Mouse (Mus musculus): ENCODE measurements around the gene Exoc4. TPM values are rescaled to one million over a fixed set of nuclear protein-coding genes. Genes with fewer than 3 reads are reported as not detected.

Gene Exoc4
- total RNA-seq, 2 experiments from 2014 or later = 83.9 to 90.8 TPM

DNA sequence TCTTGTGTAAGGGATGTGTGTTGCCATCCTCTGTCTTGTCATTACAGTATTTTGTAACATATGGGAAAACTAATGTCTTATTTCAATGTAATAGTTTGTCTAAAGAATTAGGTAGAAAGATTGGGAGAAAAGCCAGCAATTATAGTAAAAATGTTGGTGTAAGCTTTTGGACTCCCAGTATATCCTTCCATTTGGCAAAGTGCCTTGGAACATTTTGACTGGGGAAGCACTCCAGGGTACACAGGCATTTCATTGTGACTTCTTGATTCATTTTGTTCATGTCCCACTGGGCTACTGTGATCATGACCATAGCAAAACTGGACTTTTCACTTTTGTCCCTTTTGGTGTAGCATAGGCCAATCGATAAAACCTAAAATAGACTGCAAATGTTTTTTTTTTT lies 61.6 kb downstream of the Exoc4 start:
- no peak for DNase-seq

DNA sequence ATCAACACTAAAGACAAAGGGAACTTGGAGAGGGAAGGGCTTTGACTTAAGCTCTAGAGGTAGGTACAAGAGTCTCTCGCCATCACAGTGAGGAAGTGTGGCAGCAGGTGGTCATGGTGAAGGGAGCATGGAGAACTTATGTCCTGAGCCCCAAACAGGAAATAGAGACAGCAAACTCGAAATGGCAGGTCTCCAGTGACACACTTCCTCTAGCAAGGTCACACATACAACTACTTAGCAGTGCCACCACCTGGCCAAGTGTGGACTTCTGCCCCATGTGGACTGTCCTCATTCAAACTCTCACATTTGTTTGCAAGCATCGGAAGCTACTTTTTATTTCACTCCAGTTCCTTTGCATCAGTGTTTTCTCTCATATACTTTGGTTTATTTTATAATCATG lies 74.0 kb downstream of the Exoc4 start:
- no peak for DNase-seq

DNA sequence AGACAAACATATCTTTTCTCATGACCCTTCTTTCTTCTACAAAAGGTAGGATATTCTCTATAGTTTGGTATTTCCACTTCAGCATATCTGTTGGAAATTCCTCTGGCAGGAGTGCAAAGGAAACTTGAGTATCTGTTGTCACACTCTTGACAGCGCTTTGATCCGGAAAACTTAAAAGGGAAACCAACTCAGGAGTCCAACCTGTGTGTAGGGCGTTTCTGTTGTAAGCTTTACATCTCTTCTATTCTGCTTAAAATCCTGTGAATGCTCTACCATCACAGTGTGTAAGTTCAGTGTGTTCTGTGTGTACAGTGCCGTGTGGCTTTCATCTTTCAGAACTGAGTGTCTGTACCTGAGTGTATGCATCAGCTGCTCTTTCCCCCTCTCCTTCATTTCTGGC lies 74.5 kb downstream of the Exoc4 start:
- DNase-seq = no peak

DNA sequence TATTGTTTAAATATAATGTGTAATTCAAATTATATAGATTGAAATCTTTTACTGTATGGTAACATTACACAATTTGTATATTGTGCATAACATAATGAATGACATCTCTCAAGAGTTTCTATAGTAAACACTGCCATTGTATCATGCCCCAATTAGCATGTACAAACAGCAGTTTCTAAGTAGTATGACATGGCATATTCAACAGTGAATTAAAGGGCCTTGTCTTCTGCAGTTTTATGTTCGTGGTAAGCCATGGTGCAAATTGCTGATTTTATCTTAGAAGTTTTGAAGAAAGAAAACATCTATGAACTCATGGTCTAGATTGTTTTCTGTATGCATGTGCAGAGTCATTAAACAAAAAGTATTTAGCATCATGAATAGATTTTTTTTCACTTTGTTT lies 79.4 kb downstream of the Exoc4 start:
- no peak for DNase-seq

DNA sequence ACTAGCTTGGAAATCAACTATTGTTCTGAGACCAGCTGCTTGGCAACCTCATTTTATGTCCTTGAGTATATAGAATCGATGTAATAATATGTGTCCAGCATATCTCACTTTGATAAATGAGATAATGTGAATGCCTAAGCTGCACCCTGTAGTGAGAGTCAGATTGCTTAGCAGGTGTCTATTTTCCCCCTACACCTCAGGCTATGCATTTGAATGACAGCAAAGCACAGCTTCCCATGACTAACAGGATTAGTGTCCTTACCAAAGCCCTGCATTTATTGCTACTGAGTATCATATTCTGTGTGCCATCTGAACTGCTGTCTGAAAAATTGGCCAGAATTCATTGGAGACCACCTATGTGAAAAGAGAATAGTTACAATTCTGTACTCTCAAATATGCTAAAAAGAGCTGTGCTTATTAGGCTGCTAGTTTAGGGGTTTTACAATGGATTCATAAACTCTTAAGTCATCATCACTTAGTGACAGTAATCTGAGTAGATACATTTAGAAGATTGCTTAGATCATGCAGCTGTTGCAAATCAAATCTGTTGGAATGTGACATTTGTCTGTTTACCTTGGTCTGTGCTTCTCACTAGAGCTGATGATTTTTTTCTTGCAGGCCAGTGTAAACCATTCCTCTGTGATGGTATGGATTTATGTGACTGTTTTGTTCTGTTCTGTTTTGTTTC lies 98.3 kb downstream of the Exoc4 start:
- DNase-seq = no peak

DNA sequence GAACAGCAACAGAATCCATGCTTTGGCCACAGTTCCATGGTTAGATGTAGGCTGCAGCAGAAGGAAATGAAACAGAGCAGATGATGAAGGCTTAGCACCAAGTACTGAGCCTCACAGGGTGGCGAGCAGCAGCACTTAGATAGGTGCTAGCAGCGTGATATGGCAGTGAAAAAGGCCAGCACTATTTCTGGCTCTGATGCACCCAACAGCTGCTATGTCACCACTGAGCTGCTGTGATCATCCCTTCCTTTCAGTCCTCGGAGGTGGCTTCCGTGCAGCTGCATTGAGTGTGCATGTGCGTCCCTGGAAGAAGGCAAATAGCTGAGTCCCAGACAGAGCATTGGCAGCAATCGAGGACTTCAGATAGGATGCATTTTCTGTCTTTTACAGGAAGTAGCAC lies 112.7 kb downstream of the Exoc4 start:
- peak; percentile 20 to 25 for DNase-seq

DNA sequence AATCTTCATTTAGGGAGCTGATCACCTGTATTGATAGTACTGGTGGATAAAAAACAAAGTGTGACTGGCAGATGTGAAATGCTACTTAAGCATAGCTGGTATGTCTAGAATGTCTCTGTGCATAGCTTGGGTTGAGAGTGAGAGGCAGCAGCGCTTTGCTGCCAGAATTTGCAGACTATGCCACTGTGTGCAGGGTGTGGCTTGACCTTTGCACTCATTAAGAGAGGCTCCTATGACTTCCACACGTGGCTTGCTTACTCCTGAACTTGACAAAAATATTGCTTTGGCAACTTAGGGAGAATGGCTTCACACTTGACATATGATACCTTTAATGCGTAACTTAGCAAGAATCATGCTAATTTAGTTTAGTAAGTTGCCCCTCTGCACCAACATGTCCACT lies 131.6 kb downstream of the Exoc4 start:
- DNase-seq = no peak

DNA sequence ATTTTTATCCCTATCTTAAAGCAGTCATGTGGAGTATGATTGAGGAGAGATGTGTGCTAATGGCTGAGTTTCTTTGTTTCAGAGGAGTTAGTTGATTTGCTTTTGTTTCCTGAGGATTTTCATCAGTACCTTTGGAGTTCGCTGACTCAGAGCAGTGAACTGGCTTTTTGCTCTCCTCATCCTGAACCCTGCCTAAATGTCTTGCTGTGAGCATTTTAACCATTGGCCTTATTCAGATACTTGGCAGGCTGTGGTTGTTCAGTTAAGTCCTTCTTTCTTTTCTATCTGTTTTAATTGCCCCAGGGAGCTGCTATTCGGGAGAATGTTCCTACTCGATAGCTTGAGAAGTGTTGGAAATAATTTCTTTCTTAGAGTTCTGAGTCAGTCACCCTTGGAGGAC lies 133.3 kb downstream of the Exoc4 start:
- DNase-seq = no peak

DNA sequence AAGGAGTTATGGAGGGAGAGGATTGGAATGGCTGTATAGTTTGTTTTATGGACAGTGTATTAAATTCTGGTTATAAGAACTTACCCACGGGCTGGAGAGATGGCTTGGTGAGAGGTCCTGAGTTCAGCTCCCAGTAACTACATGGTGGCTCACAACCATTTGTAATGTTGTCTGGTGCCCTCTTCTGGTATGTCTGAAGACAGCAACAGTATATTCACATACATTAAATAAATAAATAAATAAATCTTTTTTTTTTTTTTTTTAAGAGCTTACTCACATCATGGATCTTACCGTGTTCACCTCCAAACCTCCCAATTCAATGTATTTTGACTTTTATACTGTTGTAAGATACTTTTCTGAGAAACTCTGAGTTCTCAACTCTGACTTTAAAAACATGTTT lies 143.1 kb downstream of the Exoc4 start:
- DNase-seq = no peak

DNA sequence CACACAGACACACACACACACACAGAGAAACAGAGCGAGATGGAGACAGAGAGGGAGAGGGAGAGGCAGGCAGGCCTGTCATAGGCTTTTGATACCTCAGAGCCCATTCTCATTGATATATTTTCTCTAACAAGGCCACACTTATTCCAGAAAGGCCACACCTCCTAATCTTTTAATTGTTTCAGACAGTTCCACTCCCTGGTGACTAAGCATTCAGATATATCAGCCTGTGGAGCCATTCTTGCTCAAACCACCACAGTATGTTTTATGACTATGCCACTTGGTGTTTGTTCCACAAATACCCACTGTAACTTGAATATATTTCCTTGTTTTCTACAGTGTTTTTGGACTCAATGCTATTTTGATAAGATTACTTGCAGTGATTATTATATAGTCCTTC lies 150.6 kb downstream of the Exoc4 start:
- DNase-seq = no peak

DNA sequence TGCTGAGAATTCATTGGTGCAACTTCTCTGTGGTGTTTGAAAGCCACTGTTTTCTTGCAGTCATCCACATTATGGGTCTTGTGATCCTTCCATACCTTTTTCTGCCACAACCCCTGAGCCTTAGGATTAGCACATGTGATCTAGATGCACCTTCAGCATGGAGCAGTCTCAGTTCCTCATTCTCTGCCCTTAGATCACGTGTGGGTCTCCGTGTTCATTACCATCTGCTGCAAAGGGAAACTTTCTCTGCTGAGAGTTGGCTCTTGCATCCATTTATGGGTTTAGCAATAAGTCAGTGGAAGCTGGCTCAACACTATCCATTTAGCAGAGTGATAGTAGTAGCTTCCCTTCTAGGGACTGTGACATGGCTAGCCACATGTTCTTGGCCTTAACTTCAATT lies 152.3 kb downstream of the Exoc4 start:
- DNase-seq = no peak

DNA sequence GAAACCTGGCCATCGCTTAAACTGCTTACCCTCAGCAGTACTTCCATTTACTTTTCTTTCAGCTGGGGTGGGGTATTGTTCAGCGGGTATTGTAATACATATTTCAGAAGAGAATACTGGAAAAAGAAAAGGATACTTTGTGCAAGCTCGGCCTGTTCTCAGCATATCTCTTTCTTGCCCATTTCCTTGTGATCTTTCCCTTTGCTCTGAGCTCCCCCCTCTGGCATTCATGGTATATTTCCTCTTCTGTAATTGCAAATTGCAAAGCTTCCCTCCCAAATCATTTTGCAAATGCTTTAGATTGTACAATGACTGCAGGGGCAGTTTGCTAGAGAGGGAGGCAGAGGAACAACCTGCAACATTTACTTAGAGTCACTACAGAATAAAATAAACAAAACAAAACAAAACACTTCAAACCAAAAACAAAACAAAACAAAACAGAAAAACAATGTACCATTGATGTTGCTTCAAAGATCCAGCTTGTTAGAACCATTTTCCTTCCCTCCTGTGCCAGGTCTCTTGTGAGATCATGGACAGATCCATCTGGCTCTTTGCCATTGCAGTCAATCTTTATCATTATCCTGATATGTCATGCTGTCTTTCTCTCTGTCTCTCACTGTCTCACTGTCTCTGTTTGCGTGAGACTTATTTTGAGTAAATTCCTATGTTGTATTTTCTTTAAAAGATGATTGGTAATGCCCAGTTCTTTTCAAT lies 156.8 kb downstream of the Exoc4 start:
- DNase-seq = no peak

DNA sequence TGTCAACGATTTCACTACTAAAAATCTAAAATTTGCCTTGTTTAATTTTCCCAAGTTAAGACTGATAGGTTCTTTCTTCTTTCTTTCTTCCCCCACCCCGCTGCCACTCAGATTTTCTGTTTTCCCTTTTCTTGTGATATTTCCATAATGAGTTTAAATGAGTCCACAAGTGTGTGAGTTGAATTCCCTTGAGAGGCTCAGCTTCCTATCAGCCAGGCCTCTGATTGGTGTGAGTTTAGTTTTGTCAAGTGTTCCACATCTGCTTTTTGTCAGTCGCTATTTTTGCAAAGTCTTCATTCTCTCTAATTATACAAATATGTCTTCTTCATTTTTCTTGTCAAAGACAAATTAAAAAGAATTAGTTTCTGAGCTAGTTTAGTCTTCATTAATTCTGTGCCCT lies 160.7 kb downstream of the Exoc4 start:
- DNase-seq = no peak

DNA sequence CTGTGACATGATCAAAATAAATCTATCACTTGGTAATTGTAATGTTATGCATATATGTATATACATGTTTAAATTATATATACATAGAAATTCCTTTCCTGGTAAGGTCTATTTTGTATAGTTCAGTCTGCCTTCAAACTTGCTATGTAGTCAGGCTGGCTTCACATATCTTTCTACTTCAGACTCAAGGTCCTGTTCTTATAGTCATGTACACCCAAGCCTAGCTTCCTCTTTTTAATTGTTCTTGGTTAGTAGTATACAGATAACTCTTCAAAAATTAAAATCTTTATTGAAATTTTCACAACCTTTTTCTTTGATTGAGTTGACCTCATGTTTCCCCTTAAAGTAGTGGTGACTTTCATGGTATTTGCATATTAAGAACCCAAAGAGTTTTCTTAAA lies 176.1 kb downstream of the Exoc4 start:
- no peak for DNase-seq

DNA sequence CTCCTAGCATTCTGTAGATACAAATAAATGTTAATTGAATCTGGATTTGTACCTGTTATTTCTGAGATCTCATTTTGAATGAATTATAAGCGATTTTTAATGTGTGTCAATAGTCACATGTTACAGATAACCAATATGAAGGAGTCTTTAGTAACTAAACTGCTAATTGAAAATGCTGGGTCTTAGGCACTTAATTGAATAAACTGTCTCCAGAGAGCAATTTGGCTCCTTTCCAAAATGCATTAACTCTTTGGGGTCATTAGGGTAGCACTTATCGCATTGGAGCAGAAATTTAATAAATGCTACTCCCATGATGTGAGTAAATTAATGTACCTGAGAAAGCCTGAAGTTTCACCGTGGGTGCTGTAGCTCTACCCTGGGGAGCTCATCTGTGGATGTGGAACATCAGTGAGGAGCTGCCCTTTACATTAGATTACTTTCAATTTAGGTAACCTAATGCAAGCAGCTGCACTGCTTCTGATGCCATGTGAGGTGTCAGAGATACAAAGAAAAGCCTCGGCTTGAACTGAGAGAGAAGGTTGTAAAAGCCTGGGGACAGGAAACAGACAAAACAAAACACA lies 182.4 kb downstream of the Exoc4 start:
- DNase-seq = no peak

DNA sequence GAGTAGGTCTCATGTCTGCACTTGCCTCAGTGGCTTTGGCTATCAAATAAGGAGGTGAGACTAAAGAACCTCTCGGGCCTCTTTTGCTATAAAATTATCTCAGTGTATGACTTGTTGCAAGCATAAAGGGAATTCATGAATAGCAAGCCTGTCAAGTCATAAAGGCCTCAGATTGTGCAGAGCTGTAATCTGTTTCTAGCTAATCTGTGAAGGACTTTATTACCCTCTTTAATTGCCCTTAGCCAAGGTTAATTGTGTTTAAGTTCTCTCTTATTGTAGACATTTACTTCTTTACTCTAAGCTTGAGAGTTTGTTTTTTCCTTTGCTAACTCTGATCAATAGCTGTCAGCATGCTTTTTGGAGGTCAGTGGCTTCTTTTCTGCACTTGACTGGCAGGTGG lies 191.6 kb downstream of the Exoc4 start:
- no peak for DNase-seq

DNA sequence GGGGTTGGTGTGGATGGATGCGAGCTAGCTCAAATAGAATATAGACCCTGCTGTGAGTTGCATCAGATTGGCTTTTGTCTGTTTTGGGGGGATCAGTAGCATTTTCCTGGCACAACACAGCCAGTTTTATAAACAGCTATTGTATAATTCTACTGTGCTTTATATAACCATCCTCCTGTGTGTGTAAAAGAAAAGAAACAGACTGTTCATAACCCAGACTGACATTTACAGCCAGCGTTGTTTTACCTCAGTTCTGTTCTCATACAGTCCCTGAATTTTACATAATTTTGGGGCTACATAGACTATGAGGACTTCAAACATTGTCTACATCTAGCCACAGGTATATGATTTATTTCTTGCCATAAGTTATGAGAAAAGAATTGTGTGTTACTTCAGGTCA lies 204.9 kb downstream of the Exoc4 start:
- DNase-seq = no peak

DNA sequence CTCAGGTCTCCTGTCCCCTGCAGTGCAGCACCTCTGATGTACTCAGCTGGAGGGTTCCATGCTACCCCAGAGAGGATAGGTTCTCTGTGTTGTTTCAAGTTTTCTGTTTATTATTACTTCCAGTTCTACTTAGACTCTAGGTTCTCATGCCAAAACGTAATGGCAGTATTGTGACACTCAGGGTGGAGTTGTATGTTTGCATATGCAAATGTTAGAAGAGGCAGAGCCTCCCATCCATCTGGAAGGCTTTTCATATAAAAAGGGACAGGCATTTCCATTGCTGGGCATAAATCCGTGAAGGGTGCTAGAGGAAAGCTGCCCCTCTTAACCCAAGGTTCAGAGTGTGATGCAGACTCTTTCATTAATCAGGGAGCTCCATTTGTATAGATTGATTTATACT lies 205.5 kb downstream of the Exoc4 start:
- DNase-seq = no peak

DNA sequence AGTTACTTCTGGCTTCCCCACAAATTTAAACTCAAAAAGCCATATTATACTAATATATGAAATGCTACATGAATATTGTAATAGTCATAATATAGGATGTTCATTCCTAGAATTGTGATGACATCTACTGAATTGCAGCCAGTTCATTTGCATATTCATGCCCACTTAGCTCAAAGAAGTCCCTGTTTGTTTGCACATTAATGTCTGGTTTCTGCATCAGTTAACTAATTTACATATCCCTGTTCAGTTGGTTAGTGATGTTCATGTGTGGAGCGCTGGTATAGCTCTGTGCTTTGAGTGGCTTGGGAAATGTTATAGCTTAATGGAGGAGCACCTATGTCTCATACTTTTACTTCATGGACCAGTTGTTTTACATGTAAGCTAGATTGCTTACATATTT lies 206.4 kb downstream of the Exoc4 start:
- DNase-seq = no peak

DNA sequence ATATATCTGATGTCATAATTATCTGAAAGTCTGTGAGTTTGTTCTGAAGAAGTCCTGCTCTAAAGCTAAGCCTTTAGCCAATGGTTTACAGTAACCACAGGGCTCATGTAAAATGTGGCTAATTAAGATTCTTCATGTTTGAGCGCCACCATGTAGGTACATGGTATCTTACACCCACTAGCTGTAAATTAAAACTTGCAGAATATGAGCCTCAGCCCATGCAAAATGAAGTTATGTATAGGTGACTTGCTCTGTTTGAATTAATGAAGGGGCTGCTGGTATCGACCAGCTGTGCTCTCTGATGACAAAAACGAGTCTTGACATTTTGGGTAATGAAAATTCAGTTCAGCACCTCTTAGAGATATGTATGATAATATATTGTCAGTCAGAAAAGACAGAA lies 216.0 kb downstream of the Exoc4 start:
- no peak for DNase-seq

DNA sequence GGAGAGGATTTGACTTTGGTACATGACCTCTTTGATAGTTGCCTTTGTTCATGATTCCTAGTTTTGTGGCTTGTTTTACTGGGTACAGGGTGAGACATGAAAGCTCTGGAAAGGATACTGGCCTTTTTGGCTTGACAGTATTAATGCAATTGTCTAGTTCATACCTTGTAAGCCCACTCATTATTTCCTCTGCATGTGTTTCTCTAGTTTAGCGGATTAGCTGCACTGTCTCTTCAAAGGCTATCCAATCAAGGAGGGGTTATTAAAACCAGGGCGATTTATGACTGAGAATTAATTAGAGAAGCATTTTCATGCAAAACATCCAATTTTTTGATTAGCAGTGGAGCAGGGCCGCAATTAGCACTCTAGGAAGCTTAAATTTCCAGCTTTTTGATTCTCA lies 216.5 kb downstream of the Exoc4 start:
- no peak for DNase-seq

DNA sequence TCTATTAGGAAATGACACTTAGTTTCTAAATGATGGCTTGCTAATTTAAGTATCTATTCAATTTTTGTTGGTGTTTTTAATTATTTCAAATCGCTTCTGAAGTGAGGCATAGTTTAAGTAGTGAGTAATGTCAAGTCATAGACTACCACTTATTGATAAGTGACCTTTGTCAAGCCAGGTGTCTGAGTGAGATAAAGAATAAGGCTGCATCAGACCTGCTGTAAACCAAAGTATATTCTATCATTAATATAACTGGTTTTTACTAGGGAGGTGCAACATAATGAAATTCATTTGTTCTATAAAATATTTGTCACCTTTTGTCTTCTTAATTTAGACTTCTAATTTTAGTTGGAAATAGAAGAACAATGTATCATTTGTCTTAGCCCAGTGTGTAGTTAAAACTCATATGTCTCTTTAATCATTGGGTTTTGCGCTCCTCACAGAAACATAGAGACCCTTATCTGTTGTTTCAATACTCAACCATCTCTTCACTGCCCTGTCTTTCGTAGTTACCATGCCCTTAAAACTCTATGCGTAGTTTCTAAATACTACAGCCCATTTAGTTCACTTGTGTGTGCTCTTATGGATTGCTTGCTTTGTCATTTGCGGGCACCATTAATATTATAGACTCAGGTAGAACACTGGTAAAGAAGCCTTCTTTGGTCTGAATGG lies 217.4 kb downstream of the Exoc4 start:
- DNase-seq = no peak

DNA sequence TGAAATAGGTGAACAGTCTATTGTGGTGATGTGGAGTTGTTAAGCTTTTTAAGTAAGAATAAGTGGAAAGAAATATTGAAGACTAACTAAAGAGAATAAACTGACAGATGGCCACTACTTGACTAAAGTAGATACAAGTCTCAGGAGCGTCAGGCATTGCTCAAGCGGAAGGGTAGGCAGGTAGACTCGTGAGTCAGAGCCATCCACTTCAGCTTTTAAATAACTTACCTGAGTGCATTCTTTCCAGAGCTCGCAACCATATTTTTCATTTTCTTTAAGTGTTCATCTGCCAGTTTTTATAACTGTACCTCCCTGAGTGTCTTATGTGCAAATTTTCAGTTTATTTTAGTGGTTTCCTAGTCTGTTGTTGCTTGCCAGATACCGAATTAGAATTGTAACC lies 219.6 kb downstream of the Exoc4 start:
- DNase-seq = no peak

DNA sequence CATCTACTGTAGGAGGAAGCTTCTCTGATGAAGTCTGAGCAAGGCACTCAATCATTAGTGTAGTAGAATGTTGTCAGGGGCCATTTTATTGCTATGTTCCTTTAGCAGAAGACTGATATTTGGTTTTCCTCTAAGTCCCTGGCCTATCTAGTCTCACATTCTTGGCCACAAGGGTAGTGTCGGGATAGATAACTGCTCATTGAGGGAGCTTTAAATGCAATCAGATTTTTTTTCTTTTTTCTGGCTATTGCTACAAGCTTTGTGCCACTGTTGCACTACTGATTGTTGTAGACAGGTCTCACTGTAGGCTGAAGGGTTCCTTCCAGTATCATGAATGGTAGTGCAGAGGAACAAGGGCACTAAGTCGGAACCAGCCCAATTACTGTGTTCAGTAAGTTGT lies 227.2 kb downstream of the Exoc4 start:
- DNase-seq = no peak
